Mouse (Mus musculus) kidney, adult 9 months (tissue): ENCODE measurements around the gene Acly.
"Not testable (repeated sequence)": the region's sequence is repeated elsewhere in the genome, so short reads cannot be mapped to it uniquely, and the experiment has no call there.

Experiments
- DNase-seq: peaks from one replicate; pipeline ENCODE4 v3.0.0; 2022

Gene Acly

GRCm38 (mm10) chr11:100544832-100545745 is 17.3 kb upstream of the Acly start, which contains the start of gene Ttc25:
Gene Ttc25 (plus strand): TSS chr11:100545607.
- DNase-seq, result peak; percentile 92

- DNase-seq, result no peak
These were observed 13.8 kb upstream of the Acly start for GRCm38 (mm10) chr11:100541577-100541976.

- no peak for DNase-seq
These were observed 13.2 kb upstream of the Acly start for GRCm38 (mm10) chr11:100540966-100541365.

GRCm38 (mm10) chr11:100536466-100536865 is 8.7 kb upstream of the Acly start:
- DNase-seq, result no peak

GRCm38 (mm10) chr11:100535996-100536395 is 8.2 kb upstream of the Acly start:
- DNase-seq, result no peak

- not testable (repeated sequence) for DNase-seq
These were observed 7.0 kb upstream of the Acly start for GRCm38 (mm10) chr11:100534821-100535220.

GRCm38 (mm10) chr11:100534411-100534810 is 6.6 kb upstream of the Acly start:
- not testable (repeated sequence) for DNase-seq

GRCm38 (mm10) chr11:100533871-100534270 is 6.1 kb upstream of the Acly start:
- no peak for DNase-seq

GRCm38 (mm10) chr11:100528375-100529165 is 770 bp upstream of the Acly start:
- no peak for DNase-seq

- peak; percentile 78 for DNase-seq
These were observed 738 bp downstream of the Acly start for GRCm38 (mm10) chr11:100527066-100527457.

GRCm38 (mm10) chr11:100526052-100526816 is 1.6 kb downstream of the Acly start:
- DNase-seq, result no peak

- DNase-seq, result no peak
These were observed 2.7 kb downstream of the Acly start for GRCm38 (mm10) chr11:100524987-100525630.

GRCm38 (mm10) chr11:100524358-100524757 is 3.4 kb downstream of the Acly start:
- DNase-seq, result no peak

- peak; percentile 87 for DNase-seq
These were observed 7.0 kb downstream of the Acly start for GRCm38 (mm10) chr11:100520838-100521237.

- DNase-seq, result peak; percentile 18
These were observed 8.6 kb downstream of the Acly start for GRCm38 (mm10) chr11:100519188-100519587.

- DNase-seq, result peak; percentile 95
These were observed 9.6 kb downstream of the Acly start for GRCm38 (mm10) chr11:100518188-100518591.

GRCm38 (mm10) chr11:100516291-100516690 is 11.5 kb downstream of the Acly start:
- DNase-seq, result peak; percentile 18

GRCm38 (mm10) chr11:100515789-100516188 is 12.0 kb downstream of the Acly start:
- peak; percentile 36 for DNase-seq

GRCm38 (mm10) chr11:100515061-100515460 is 12.7 kb downstream of the Acly start:
- peak; percentile 81 for DNase-seq

- no peak for DNase-seq
These were observed 14.1 kb downstream of the Acly start for GRCm38 (mm10) chr11:100513716-100514115.

GRCm38 (mm10) chr11:100512384-100512783 is 15.4 kb downstream of the Acly start:
- peak; percentile 62 for DNase-seq

- DNase-seq, result no peak
These were observed 17.2 kb downstream of the Acly start for GRCm38 (mm10) chr11:100510556-100510955.
